24 mouse cellular contexts compared by ENCODE assay signal in the genomic region with DNA sequence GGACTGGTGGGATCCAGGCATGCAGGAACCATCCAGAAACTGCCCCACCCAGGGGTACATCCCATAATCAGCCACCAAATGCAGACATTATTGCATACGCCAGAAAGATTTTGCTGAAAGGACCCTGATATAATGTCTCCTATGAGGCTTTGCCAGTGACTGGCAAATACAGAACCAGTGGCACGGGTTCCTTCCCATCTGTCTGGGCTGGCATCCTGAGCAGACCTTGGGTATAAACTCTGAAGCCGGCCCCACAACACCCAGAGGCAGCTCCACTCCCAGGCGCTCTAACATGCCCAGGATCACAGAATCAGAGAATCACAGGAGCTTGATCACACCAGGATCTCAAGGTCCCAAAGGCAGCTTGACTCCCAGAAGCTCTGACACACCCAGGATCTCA. TPM values are rescaled to one million over a fixed set of nuclear protein-coding genes. Genes with fewer than 3 reads are reported as not detected.
"Had no signal": no experiment of that assay in that cellular context is flagged by ENCODE, and none has a peak within 500 bp of the region (broad histone marks: within the 10 kb centered on the region; RNA-seq: fewer than 3 reads in every experiment).

No protein-coding gene starts in this region.

- H3K4me2 ChIP-seq: lung, embryonic 14.5 days; midbrain, embryonic 12.5 days; neural tube, embryonic 13.5 days; neural tube, embryonic 15.5 days had no signal

- H3K27ac ChIP-seq: midbrain, embryonic 10.5 days; midbrain, embryonic 12.5 days; neural tube, embryonic 13.5 days; neural tube, embryonic 15.5 days had no signal

- H3K4me1 ChIP-seq: midbrain, embryonic 10.5 days; midbrain, embryonic 12.5 days; neural tube, embryonic 13.5 days; neural tube, embryonic 15.5 days had no signal

- H3K9me3 ChIP-seq: midbrain, embryonic 10.5 days; midbrain, embryonic 12.5 days; neural tube, embryonic 13.5 days; neural tube, embryonic 15.5 days had no signal

- H3K4me3 ChIP-seq: midbrain, embryonic 10.5 days; midbrain, embryonic 12.5 days; myocyte; neural tube, embryonic 13.5 days; neural tube, embryonic 15.5 days had no signal

- H3K36me3 ChIP-seq: midbrain, embryonic 10.5 days; midbrain, embryonic 12.5 days; neural tube, embryonic 13.5 days; neural tube, embryonic 15.5 days had no signal

- ATAC-seq: midbrain, embryonic 16.5 days had no signal

- H3K9ac ChIP-seq: lung, embryonic 14.5 days; midbrain, embryonic 12.5 days; neural tube, embryonic 13.5 days; neural tube, embryonic 15.5 days had no signal

- H3K27me3 ChIP-seq: midbrain, embryonic 12.5 days; neural tube, embryonic 13.5 days; neural tube, embryonic 15.5 days had no signal

- DNase-seq: lung, adult 18-20 months; lung, embryonic 14.5 days; lung, postnatal 10 days; lung, postnatal 4 days; midbrain, embryonic 14.5 days; retina, postnatal 1 day; right cerebral cortex, adult 18-20 months; right cerebral cortex, postnatal 25 days; right cerebral cortex, postnatal 4 days; spleen, adult 18-20 months; thymus, adult 18-20 months; thymus, postnatal 14 days; thymus, postnatal 36 days had no signal

RNA-seq across cellular contexts. Expression of gene A630023A22Rik, which starts 11.8 kb away (rescaled TPM):
- total RNA-seq: megakaryocyte, adult 5-6 weeks; megakaryocyte-erythroid progenitor cell, adult 5-6 weeks had no signal
- polyA plus RNA-seq: lung, embryonic 14.5 days; midbrain, embryonic 10.5 days; midbrain, embryonic 12.5 days; midbrain, embryonic 14.5 days; midbrain, embryonic 16.5 days; neural tube, embryonic 11.5 days; neural tube, embryonic 13.5 days; small intestine, adult 2 months; stomach, embryonic 14.5 days had no signal

RNA-seq across cellular contexts. Expression of gene Anxa8, which starts 28.5 kb away (rescaled TPM):
- total RNA-seq: megakaryocyte, adult 5-6 weeks; megakaryocyte-erythroid progenitor cell, adult 5-6 weeks had no signal
- polyA plus RNA-seq: midbrain, embryonic 14.5 days; neural tube, embryonic 13.5 days had no signal

RNA-seq across cellular contexts. Expression of gene Npy4r, which starts 38.0 kb away (rescaled TPM):
- total RNA-seq: megakaryocyte, adult 5-6 weeks; megakaryocyte-erythroid progenitor cell, adult 5-6 weeks had no signal
- polyA plus RNA-seq: midbrain, embryonic 10.5 days; midbrain, embryonic 12.5 days; neural tube, embryonic 11.5 days; neural tube, embryonic 13.5 days had no signal
